Mouse (Mus musculus) urinary bladder, adult 18-20 months (tissue): ENCODE measurements around the gene Cgnl1.

Experiments used
- DNase-seq, 2 experiments: peaks; one replicate each; pipeline ENCODE4 v3.0.0; 2022; ENCODE audit warnings: low spot score in 2 of 2, mixed read lengths in 2 of 2

The Cgnl1 gene

GRCm38 (mm10) chr9:71716995-71717394, 54.4 kb downstream of the Cgnl1 start:
- DNase-seq, result no peak

DNA sequence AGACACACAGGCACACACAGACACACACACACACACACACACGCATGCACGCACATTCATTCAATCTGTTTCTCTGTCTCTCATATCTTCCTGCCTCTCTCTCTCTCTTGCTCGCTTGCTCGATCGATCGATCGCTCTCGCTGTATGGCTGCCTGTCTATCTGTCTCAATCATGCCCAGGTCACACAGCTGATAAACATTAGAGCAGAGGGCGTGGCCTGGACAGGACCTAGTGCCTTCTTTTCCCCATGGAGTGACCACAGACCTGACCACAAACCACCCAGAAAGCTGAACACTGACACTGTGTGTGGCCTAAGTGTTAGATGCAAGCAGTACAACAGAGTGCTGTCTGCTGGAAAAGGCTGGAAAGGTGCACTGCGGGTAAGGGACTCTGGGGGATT, 60.6 kb downstream of the Cgnl1 start:
- DNase-seq, result no peak

DNA sequence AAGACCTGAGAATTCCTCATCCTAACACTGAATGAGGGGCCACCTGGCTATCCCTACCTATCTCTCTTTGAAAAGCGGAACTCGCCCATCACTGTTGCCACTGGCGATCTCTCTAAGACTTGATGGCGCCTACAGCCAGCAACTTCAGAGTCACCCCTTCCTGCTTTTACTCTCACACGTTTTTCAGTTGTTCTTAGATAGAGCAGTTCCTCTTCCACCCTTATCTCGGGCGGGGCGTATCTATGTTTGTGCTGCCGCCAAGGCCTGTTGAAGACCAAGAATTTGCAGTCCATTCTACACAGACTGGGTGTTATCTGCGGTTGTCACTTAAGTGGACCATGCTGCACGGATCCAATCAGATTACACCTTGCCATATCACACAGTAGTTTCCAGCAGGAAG, 62.2 kb downstream of the Cgnl1 start:
- no peak for DNase-seq

DNA sequence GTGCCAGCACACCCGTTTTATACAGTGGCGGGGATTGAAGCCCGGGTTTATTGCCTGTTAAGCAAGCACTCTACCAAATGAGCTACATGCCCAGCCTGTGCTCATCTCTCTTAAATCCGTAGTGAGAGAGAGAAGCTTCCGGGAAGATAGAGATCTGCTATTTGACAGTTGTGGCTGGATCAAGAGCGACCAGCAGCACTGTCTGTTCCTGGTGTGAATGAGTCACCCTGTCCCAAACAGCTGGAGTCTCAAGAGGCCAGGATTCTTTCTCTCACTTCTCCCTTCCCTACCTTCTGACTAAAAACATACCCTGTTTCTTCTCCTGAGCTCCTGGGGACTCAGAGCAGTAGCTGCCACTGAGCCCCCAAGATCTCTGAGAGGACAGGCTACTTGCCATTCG, 63.4 kb downstream of the Cgnl1 start:
- no peak for DNase-seq

- DNase-seq, result no peak
Observed at GRCm38 (mm10) chr9:71704332-71705014, 66.9 kb downstream of the Cgnl1 start.

GRCm38 (mm10) chr9:71699087-71699486, 72.3 kb downstream of the Cgnl1 start:
- DNase-seq, result no peak

DNA sequence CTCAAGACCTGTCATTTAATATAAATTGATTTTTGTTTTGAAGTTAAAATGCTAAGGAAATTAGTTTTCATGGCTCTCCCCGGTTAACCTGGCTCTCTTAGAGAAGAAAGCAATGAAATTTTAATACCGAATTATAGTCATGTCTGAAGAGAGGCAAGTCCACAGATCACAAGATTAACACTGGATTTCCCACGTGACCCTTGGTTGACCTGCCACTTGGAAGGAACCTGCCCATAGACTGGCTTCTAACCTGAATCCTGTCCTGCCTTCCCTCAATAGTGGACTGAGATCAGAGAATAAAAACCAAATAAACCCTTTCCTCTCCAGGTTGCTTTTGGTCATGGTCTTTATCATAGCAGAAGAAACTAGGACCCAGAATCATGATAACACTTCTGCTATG, 73.3 kb downstream of the Cgnl1 start:
- no peak for DNase-seq

DNA sequence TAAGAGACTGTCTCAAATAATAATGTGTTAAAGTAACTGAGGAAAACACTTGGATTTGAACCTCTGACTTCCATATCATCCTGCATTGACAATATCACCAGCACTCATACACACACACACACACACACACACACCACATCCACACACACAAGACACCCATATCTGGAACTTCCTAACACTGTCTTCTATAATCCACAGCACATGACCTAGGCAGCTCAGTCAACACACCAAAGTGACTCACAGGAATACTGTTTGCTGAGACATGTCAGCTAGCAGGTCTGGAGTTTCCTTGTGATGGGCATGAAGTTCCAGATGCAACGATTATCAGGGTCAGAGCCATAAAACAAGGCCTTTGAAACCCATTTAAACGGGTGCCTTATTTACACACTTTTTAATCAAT, 74.2 kb downstream of the Cgnl1 start:
- DNase-seq, result no peak

DNA sequence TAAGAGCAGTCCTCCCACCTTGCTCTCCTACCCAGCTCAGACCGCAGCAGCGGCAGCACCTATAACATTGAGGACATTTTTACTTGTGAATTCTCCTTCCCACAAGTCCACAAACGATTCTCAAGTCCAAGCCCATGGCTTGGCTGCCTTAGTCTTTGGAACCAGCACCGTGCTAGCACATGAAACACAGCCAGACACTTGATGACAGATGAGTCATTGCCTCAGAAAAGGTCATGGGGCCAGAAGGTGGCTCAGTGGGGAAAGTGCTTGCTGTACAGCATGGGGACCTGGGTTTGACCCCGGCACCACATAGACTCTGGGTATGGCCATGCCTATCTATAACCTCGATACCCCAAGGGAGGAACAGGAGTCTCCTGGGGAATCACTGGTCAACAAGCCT, 74.6 kb downstream of the Cgnl1 start:
- DNase-seq, result no peak

GRCm38 (mm10) chr9:71695133-71695532, 76.3 kb downstream of the Cgnl1 start:
- no peak for DNase-seq

DNA sequence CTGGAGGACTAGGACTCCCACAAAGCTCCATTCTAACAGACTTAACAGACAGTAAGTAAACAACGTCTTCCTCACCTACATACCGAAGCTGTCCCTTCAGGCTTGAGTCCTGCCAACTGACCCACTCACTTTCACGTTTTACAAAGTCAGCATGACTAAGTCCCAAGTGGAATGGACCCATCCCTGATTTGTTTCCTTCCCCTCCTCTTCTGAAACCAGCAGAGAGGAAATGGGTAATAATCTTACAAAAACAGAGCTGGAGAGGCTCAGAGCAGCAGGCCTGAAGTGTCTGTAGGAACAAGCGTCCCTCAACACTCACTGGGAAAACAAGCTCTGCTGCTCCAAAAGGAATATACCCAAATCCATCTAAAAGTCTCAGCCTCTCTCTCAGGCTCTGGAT, 77.2 kb downstream of the Cgnl1 start:
- DNase-seq, result no peak

DNA sequence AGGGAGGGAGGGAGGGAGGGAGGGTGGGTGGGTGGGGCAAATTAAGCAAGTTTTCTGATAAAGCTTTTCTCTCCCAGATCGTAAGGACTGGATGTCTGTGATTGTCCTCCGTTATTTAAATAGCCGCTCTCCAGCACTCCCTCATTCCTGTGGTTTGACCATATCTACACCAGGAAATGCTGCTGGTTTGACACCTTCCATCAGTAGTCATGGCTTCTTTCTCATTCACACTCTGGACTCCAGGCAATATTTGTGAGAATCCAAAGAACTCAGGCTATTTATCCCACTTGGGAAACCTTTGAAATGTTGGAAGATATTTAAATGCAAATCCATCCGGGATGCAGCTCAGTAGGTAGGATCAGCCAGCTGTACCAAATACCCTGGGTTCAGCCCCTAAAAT, 77.6 kb downstream of the Cgnl1 start:
- no peak for DNase-seq

GRCm38 (mm10) chr9:71692165-71692564, 79.2 kb downstream of the Cgnl1 start:
- DNase-seq, result no peak

- no peak for DNase-seq
Observed at GRCm38 (mm10) chr9:71689369-71690073, 81.9 kb downstream of the Cgnl1 start.

- DNase-seq, result no peak
Observed at GRCm38 (mm10) chr9:71686463-71686862, 84.9 kb downstream of the Cgnl1 start.

DNA sequence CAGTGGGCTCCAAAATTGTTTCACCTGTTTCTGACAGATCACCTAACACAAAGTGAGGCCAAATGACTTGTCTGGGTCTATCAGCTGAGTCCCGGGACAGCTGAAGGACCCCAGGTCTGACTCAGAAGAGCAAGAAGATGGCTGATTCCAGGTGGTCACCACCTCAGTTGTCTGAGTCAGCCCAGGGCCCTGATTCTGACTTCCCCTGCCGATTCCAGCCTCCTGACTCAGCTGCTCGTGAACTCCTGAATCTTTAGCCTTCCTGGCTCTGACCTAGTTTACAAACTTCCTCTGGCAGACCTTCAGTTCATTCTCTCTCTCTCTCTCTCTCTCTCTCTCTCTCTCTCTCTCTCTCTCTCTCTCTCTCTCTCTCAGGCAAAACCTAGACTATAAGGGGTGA, 86.6 kb downstream of the Cgnl1 start:
- no peak for DNase-seq

DNA sequence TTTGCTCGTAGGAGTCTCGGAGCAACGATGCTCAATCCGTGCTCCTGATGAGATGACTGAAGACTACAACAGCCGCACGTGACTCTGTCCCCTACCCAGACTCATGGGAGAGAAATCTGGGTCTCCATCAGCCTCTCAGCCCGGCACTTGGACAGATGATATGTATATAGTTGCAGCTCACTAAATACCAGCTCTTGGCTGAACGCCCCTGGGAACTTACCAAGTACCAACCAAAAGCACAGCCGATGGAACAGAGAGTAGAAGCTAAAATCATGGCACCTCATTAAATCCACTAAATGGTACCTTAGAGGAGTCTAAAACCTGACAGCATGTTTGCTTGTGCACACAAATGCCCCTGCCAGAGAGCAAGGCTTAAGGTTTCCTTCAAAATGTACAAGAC, 91.0 kb downstream of the Cgnl1 start:
- DNase-seq, result no peak

- peak in 1 of 2 experiments; percentile 59 for DNase-seq
Observed at GRCm38 (mm10) chr9:71679103-71679815, 92.1 kb downstream of the Cgnl1 start.

- peak in 1 of 2 experiments; percentile 25 for DNase-seq
Observed at GRCm38 (mm10) chr9:71676988-71677688, 94.3 kb downstream of the Cgnl1 start.

- no peak for DNase-seq
Observed at GRCm38 (mm10) chr9:71675799-71676414, 95.5 kb downstream of the Cgnl1 start.

GRCm38 (mm10) chr9:71675216-71675615, 96.2 kb downstream of the Cgnl1 start:
- DNase-seq, result no peak

GRCm38 (mm10) chr9:71674476-71674875, 96.9 kb downstream of the Cgnl1 start:
- DNase-seq, result no peak
